Mouse (Mus musculus) left cerebral cortex, adult 18-20 months (tissue): ENCODE data around the gene Cpsf2. TPM values are rescaled to one million over a fixed set of nuclear protein-coding genes. Genes with fewer than 3 reads are reported as not detected.
A peak's percentile ranks its signal among the peaks of the same experiment; 100 is the strongest.

Experiments used
- DNase-seq, 2 experiments: peaks; one replicate each; pipeline ENCODE4 v3.0.0; 2021 to 2022; ENCODE audit warnings: low spot score in 2 of 2, mixed read lengths in 1 of 2
- total RNA-seq, 2 experiments: library from RNA; stranded (reverse); gene quantifications; 2 replicates each; pipeline ENCODE4 v1.2.3; 2021

Cpsf2 gene
- total RNA-seq, 2 experiments from 2014 or later: 26.4 to 27.4 TPM

GRCm38 (mm10) chr12:102055758-102056157, 80.0 kb downstream of the Cpsf2 start:
- peak; percentile 58 to 61 for DNase-seq

Other genes starting within 250 kb of the Cpsf2 start
- gene Fbln5, start 156.9 kb upstream of the Cpsf2 start, total RNA-seq: 1 to 10 TPM; 6.9 to 7.1 TPM
- 10 to 100 TPM; 28.1 to 30.1 TPM for gene Trip11, start 62.7 kb upstream of the Cpsf2 start, total RNA-seq
- 10 to 100 TPM; 20.7 to 21.3 TPM for gene Atxn3, start 17.7 kb upstream of the Cpsf2 start, total RNA-seq
- gene Slc24a4, start 152.7 kb downstream of the Cpsf2 start, total RNA-seq: 10 to 100 TPM; 45.0 to 49.2 TPM